Mouse (Mus musculus): ENCODE results near the gene Hoxd1.

- no peak for TF ChIP-seq CTCF (IDR thresholded peaks at IDR 0.05; ENCODE audit: insufficient read depth, low read depth, low read length)
- TF ChIP-seq POLR2A (IDR thresholded peaks at IDR 0.05; ENCODE audit: insufficient read depth, low read depth, low read length) = no peak
Observed at GRCm38 (mm10) chr2:74741979-74742277, 20.9 kb upstream of the Hoxd1 start.
